8 mouse cellular contexts compared by ENCODE assay signal in the genomic region with DNA sequence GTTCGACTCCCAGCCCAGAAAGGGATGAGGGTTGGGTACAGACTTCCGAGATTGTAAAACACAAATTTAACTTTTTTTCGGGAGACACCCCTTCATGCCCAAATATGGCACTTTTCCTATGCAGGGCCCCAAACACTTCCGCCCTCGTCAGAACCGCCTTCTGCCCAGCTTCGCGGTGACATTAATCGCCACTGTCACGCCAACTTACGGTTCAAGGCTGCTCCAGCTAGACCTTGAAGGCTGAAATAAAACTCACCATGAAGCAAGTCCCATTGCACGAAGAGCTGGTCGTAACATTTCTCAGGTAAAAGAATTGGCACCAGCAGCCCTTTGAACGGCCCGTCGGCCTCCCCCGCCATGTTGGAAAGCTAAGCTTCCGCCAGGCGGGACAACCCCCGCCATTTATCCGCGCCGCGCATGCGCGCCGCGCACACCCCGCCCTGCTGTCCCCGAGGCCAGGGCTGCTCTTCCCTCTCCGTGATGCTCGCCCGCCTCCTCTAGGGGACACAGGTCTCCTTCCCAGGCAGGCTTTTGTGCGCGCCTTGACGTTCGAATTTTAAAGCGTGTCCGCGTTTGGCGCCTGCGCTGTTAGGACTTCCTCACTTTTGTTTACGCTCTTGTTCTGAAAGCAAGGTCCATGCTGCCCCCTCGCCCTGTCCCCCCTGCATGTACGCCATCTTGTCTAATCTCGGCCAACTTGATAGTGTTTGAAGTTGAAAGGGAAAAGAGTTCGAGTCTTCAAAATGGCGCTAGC. TPM values are rescaled to one million over a fixed set of nuclear protein-coding genes. Genes with fewer than 3 reads are reported as not detected.
DNase-seq lines count a peak whose midpoint lies in the region; ATAC-seq and TF ChIP-seq lines count a peak whose summit lies in the region.

A gene (minus strand): TSS at position 430 of the 754 bp plus-strand sequence.

- peak within 1 kb of the TSS; percentile 88 for H3K4me3 ChIP-seq in gastrocnemius, adult 2 months
- peak within 1 kb of the TSS; percentile 54 for H3K4me3 ChIP-seq in hindbrain, postnatal 0 days (ENCODE audit: low read length)
- peak within 1 kb of the TSS; percentile 69 for H3K4me3 ChIP-seq in left cerebral cortex, adult 2 months

- WGBS in hindbrain, postnatal 0 days, result under 1% methylated on average over 48 of the region's 48 CpGs

- H3K9me3 ChIP-seq in hindbrain, postnatal 0 days (ENCODE audit: low read length), result no peaks in the 10 kb centered on the region

- peak; percentile 97 for ATAC-seq in hindbrain, postnatal 0 days
- ATAC-seq in megakaryocyte, adult 5-6 weeks (ENCODE audit: poor library complexity, severe bottlenecking), result peak; percentile 78

- TF ChIP-seq CTCF in gastrocnemius, adult 2 months (IDR thresholded peaks at IDR 0.05), result peak; percentile 41
- peak; percentile 68 for TF ChIP-seq CTCF in hindbrain, postnatal 0 days (IDR thresholded peaks at IDR 0.05; ENCODE audit: low read depth)
- peak; percentile 43 for TF ChIP-seq CTCF in left cerebral cortex, adult 2 months (IDR thresholded peaks at IDR 0.05)

- intact Hi-C loops in gastrocnemius, adult 2 months (cut with DNase I), result loop anchor here (2.0 to 10.0 kb wide), 2 partner anchors 82 to 332 kb away; a partner anchor contains a TSS
- intact Hi-C loops in left cerebral cortex, adult 2 months (cut with DNase I), result loop anchor here (1.0 to 10.0 kb wide), 2 partner anchors 30 to 248 kb away; a partner anchor contains a TSS

- H3K27ac ChIP-seq in gastrocnemius, adult 2 months, result peak within 1 kb of the TSS; percentile 97
- H3K27ac ChIP-seq in hindbrain, postnatal 0 days, result peak within 1 kb of the TSS; percentile 94
- H3K27ac ChIP-seq in left cerebral cortex, adult 2 months, result peak within 1 kb of the TSS; percentile 96

- H3K4me1 ChIP-seq in hindbrain, postnatal 0 days (ENCODE audit: insufficient read depth, low read length), result no peaks in the 10 kb centered on the region

- no peaks in the 10 kb centered on the region for H3K27me3 ChIP-seq in hindbrain, postnatal 0 days (ENCODE audit: insufficient read depth, low read length)

- H3K9ac ChIP-seq in hindbrain, postnatal 0 days (replicated peaks; ENCODE audit: low read length), result peak within 1 kb of the TSS; percentile 61

- H3K4me2 ChIP-seq in hindbrain, postnatal 0 days (ENCODE audit: low read depth, low read length), result peak within 1 kb of the TSS; percentile 54

- DNase-seq in WW6 (ENCODE audit: low read depth, low spot score), result peak; percentile 97
- DNase-seq in cerebellum, postnatal 4 days (ENCODE audit: low spot score in 2 of 2), result peak; percentile 82 to 92
- DNase-seq in gastrocnemius, adult 2 months, result peak; percentile 95
- peak; percentile 99 for DNase-seq in hindbrain, postnatal 0 days (ENCODE audit: low spot score)
- peak; percentile 92 to 94 for DNase-seq in left cerebral cortex, adult 2 months (ENCODE audit: extremely low spot score in 1 of 2, low spot score in 2 of 2)
- peak; percentile 92 to 93 for DNase-seq in right cerebral cortex, adult 2 months (ENCODE audit: low spot score in 2 of 2)
- peak; percentile 92 for DNase-seq in urinary bladder, postnatal 14 days (ENCODE audit: low spot score)

- H3K36me3 ChIP-seq in hindbrain, postnatal 0 days (ENCODE audit: insufficient read depth, low read length), result peaks cover 35% of the 10 kb centered on the region

RNA-seq across cellular contexts. Expression of the gene that starts here (rescaled TPM):
- 1 to 10 TPM; 8.6 to 9.7 TPM for total RNA-seq in gastrocnemius, adult 2 months (2021)
- total RNA-seq in hindbrain, postnatal 0 days (2014; rRNA removed), result 141 and 256 TPM in 2 replicates
- polyA plus RNA-seq in hindbrain, postnatal 0 days (2015; fragmentation: Nextera tagmentation; extraction: Ambion mirVana), result 122 and 124 TPM in 2 replicates
- 10 to 100 TPM; 59.0 to 59.4 TPM for total RNA-seq in left cerebral cortex, adult 2 months (2021)
- total RNA-seq in megakaryocyte, adult 5-6 weeks (2015), result 34.9 and 40.9 TPM in 2 replicates
- total RNA-seq in megakaryocyte, adult 5-6 weeks (2017), result 55.7 and 56.5 TPM in 2 replicates

Comparison
In these comparisons a context has a peak if more than half of its experiments do, and no peak if none do; other contexts are left out.
1. Peak in every context shown above with its lines: DNase-seq, ATAC-seq, H3K4me3 ChIP-seq and H3K27ac ChIP-seq.